Mouse (Mus musculus) cerebellum, adult 2 months (tissue): Measurements from ENCODE around the gene Cdhr3. TPM values are rescaled to one million over a fixed set of nuclear protein-coding genes. Genes with fewer than 3 reads are reported as not detected.

ENCODE experiments used
- DNase-seq, 2 experiments: peaks; one replicate each; pipeline ENCODE4 v3.0.0; 2021
- H3K27ac ChIP-seq: fragments of 200-500 bp; 2 replicates; pipeline ENCODE4 v1.5.1; 2012; ENCODE audit warnings: low read length, control low read depth, inconsistent platforms; ENCODE audit not compliant: insufficient read depth
- H3K27me3 ChIP-seq: fragments of 200-500 bp; 2 replicates; pipeline ENCODE4 v1.6.1; 2012; ENCODE audit warnings: inconsistent platforms, mild to moderate bottlenecking, low read length, moderate library complexity; ENCODE audit not compliant: control insufficient read depth, insufficient read depth
- H3K4me1 ChIP-seq: fragments of 200-500 bp; 2 replicates; pipeline ENCODE4 v1.6.1; 2011; ENCODE audit warnings: low read length; ENCODE audit not compliant: control insufficient read depth, insufficient read depth
- H3K4me3 ChIP-seq: fragments of 200-500 bp; replicated peaks from 2 replicates; pipeline ENCODE3; 2011; ENCODE audit warnings: mild to moderate bottlenecking, low read depth, low read length, control low read depth; ENCODE audit not compliant: insufficient read depth
- CTCF ChIP-seq: fragments of 200-500 bp; IDR thresholded peaks from 2 replicates; pipeline ENCODE4 v1.5.1; 2011; ENCODE audit warnings: low read depth, mild to moderate bottlenecking, control low read depth, low read length, moderate library complexity, borderline replicate concordance; ENCODE audit not compliant: insufficient read depth
- POLR2A ChIP-seq: fragments of 200-500 bp; IDR thresholded peaks from 2 replicates; pipeline ENCODE4 v1.6.1; 2011; ENCODE audit warnings: low read length, control low read depth, borderline replicate concordance; ENCODE audit not compliant: insufficient read depth
- WGBS: fragments of 180-500 bp; shearing (Covaris S2); methylation state at CpG from one replicate; pipeline ENCODE4 v1.1.7; 2018; 5-methylcytosine and 5-hydroxymethylcytosine counted together
- polyA plus RNA-seq: library from polyadenylated mRNA; depleted of rRNA; stranded (reverse); fragments of >200 nt; gene quantifications from 2 replicates; pipeline ENCODE4 v1.2.3, GENCODE M21; 2012; rRNA removed

Gene Cdhr3
- polyA plus RNA-seq: 1.4 TPM in 2 replicates

DNA sequence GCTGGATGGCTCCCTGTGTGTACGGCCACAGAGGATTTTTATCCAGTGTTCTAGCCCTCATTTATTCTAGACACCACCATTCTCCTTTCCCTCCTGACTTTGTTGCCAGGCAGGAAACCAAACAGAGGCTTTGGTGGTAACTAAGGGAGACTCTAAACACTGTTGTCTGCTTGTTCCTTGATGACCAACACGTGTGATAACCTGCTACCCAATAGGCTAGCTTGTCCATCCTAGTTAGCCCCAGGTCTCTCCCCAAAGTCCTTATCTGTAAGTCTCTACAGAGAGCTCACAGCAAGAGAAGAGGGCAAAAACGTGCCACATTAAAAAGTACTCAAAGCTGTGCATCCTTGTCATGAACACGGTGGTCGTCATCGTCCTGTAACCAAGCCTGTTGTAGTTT, at the start of gene Cdhr3:
TSS of gene Cdhr3 (minus strand) at position 101 of the 400 bp plus-strand sequence.
- Histone ChIP-seq H3K4me3 (no peak within 1 kb of the TSS), H3K27me3 (no peaks in the 10 kb centered on the region), H3K4me1 (no peaks in the 10 kb centered on the region), H3K27ac (no peak within 1 kb of the TSS)
- 65% methylated on average over 6 of the region's 6 CpGs for WGBS
- no peak for DNase-seq
- no peak for TF ChIP-seq POLR2A

DNA sequence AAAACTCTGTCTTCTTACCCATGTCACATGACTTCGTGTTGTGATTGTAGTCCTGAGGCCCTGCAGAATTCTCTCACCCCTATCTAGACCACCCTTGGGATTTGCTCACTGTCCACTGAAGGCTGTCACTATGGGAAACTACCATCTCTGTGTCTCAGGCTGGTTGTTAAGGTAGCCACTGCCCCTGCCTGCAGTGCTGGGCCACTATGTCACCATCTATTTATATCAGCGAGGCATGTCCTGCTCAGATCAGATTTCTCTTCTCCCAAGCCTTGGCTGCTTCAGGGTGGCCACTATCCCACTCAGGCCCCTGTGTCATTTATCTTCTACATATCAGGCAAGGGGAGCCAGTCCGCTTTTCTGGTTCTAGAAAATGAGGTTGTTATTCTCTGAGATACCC, 46.4 kb upstream of the Cdhr3 start:
- no peak for DNase-seq
- no peak for TF ChIP-seq CTCF
- no peak for TF ChIP-seq POLR2A
- WGBS: 92% methylated on average over 3 of the region's 3 CpGs
- Histone ChIP-seq H3K4me3 (no peak overlapping the region), H3K27me3 (no peaks in the 10 kb centered on the region), H3K27ac (no peak overlapping the region), H3K4me1 (no peaks in the 10 kb centered on the region)

DNA sequence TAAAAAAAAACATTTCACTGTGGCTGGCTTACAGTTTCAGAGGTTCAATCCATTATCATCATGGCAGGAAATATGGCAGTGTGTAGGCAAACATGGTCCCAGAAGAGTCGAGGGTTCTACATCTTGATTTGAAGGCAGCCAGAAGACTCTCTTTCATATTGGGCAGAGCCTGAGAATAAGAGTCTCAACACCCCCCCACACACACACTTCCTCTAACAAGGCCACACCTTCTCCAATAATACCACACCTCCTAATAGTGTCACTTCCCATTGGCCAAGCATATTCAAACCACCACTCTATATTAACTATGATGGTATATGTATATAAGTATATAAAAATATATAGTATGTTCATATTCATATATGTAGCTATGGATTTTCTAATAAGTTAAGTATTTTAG, 45.2 kb upstream of the Cdhr3 start:
- DNase-seq: no peak
- Histone ChIP-seq H3K27me3 (no peaks in the 10 kb centered on the region), H3K4me1 (no peaks in the 10 kb centered on the region), H3K4me3 (no peak overlapping the region), H3K27ac (no peak overlapping the region)
- TF ChIP-seq POLR2A (no peak), CTCF (no peak)
- WGBS: 94% methylated on average over 1 of the region's 1 CpGs

DNA sequence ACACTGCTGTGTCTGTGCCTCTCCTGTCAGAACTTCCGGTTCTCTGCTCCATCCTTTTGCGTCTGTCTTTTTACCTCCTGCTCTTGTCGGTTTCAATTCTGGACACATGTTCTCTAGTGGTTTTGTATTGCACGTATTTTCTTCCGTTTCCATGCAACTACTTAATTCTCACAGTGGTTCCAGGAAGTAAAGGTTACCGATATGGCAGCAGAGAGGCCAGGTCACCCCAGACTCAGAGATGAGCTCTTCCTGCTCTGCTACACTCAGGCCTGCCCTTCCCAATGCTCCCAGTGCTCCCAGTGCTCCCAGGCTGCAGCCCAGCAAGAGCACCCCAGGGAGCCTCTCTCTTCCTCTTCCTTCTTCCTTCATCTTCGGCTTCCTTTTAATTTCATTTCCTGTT, 39.1 kb upstream of the Cdhr3 start:
- DNase-seq: no peak
- TF ChIP-seq POLR2A (no peak), CTCF (no peak)
- no peak overlapping the region for H3K4me3 ChIP-seq
- no peaks in the 10 kb centered on the region; the same call in 1 of the 2 replicates for H3K27me3 ChIP-seq
- no peak overlapping the region for H3K27ac ChIP-seq
- no peaks in the 10 kb centered on the region; the same call in 1 of the 2 replicates for H3K4me1 ChIP-seq
- 71% methylated on average over 7 of the region's 7 CpGs for WGBS

DNA sequence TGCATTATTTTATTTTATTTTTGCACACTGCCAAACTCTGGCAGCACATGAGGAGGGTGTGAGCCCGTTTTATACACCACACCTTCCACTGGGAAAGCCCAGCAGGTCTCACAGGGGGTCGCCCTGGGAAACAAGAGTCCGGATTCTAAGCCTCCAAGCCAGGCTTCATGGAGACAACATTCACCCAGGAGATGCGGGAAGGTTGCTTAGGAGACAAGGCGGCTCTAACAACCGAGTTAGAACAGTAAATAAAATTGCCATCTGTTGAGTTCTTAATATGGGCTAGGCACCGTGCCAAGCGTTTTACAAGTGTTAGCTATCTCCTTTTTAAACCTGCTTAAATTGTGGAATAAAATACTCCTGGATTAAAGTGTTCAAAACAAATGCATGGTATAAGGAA, 37.7 kb upstream of the Cdhr3 start:
- DNase-seq: no peak
- Histone ChIP-seq H3K27ac (no peak overlapping the region), H3K4me3 (no peak overlapping the region), H3K27me3 (no peaks in the 10 kb centered on the region; the same call in 1 of the 2 replicates), H3K4me1 (no peaks in the 10 kb centered on the region; the same call in 1 of the 2 replicates)
- TF ChIP-seq POLR2A: no peak
- no peak for TF ChIP-seq CTCF
- 12% methylated on average over 8 of the region's 8 CpGs for WGBS

DNA sequence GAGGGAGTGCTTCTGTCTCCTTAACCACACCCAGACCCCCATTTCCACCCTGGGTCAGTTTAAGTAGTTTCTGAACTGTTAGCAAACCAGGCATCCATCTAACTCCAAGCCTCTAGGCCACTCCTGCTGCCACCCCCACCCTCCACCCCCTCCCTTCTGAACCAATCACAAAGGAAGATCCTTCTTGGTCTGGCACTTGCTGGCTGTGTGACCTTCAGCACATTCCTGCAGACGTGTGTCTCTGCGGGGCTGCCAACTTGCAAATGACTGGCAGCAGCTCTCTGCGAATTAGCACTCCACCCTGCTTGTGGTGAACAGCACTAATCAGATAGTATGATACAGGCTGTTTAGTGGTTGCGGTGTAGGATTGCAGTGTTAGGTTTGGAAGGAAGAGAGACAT, 36.7 kb upstream of the Cdhr3 start:
- H3K27me3 ChIP-seq: no peaks in the 10 kb centered on the region; the same call in 1 of the 2 replicates

DNA sequence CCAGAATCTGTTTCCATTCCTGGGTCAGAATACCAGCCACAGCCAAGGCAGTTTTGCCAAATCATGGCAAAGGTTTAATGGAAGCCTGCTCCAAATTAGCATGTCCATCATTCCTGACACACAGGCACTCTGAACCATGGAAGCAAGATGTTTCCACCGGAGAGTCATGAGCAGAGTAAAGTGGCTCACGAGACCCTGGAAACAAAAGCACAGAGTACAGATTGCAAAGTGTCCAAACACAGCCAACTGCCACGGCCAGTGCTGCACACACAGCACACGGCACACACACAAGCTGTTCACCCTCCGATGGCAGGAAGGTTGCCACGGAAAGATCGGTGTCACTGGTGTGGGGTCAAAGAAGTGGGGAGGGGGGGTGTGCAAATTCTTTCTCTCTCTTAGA, 36.0 kb upstream of the Cdhr3 start:
- H3K4me1 ChIP-seq: no peaks in the 10 kb centered on the region; the same call in 1 of the 2 replicates
- H3K27me3 ChIP-seq: no peaks in the 10 kb centered on the region; the same call in 1 of the 2 replicates
- no peak for DNase-seq
- TF ChIP-seq CTCF (no peak), POLR2A (no peak)
- 14% methylated on average over 7 of the region's 7 CpGs for WGBS
- no peak overlapping the region for H3K4me3 ChIP-seq
- no peak overlapping the region for H3K27ac ChIP-seq

More for the DNA sequence above, 36.7 kb upstream of the Cdhr3 start:
- 18% methylated on average over 4 of the region's 4 CpGs for WGBS
- Histone ChIP-seq H3K4me3 (no peak overlapping the region), H3K4me1 (no peaks in the 10 kb centered on the region; the same call in 1 of the 2 replicates), H3K27ac (no peak overlapping the region)
- TF ChIP-seq CTCF (no peak), POLR2A (no peak)
- DNase-seq: no peak

DNA sequence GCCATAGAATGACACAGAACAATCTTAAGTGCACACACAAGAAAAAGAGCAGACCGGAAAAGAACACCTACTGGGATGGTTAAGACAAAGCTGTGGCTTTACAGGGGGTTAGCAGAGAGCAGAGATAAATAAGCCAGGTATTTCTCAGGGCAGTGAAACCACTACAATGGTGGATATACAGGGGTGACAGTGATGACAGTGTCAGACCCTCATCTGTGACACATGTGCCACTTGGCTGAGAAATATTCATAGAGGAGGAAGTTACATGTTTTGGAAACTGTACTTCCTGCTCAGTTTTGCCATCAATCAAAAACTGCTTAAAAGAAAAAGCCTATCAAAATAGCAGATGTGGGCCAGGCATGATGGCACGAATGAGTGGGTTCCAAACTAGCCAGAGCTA, 35.4 kb upstream of the Cdhr3 start:
- Histone ChIP-seq H3K4me1 (no peaks in the 10 kb centered on the region; the same call in 1 of the 2 replicates), H3K27me3 (no peaks in the 10 kb centered on the region; the same call in 1 of the 2 replicates), H3K4me3 (no peak overlapping the region), H3K27ac (no peak overlapping the region)
- no peak for DNase-seq
- 84% methylated on average over 2 of the region's 2 CpGs for WGBS
- TF ChIP-seq CTCF (no peak), POLR2A (no peak)
